Mouse (Mus musculus) forebrain, embryonic 13.5 days (tissue): ENCODE data around the gene Dysf. TPM values are rescaled to one million over a fixed set of nuclear protein-coding genes. Genes with fewer than 3 reads are reported as not detected.
"Not testable (repeated sequence)": the region's sequence is repeated elsewhere in the genome, so short reads cannot be mapped to it uniquely, and the experiment has no call there.

ENCODE experiments used
- ATAC-seq: fragments of 200-750 bp; cut with Nextera tagmentation; 2 replicates; pipeline ENCODE4 v1.8.0; 2017
- H3K27ac ChIP-seq: fragments of 300-500 bp; sonication (generic); 2 replicates; pipeline ENCODE4 v1.5.1; 2015; ENCODE audit warnings: inconsistent platforms, mild to moderate bottlenecking, moderate library complexity
- H3K27me3 ChIP-seq: fragments of 300-500 bp; sonication (generic); 2 replicates; pipeline ENCODE4 v1.6.1; 2015; ENCODE audit warnings: mild to moderate bottlenecking, inconsistent platforms
- H3K36me3 ChIP-seq: fragments of 300-500 bp; sonication (generic); 2 replicates; pipeline ENCODE4 v1.6.1; 2015; ENCODE audit warnings: mild to moderate bottlenecking, inconsistent platforms; ENCODE audit not compliant: poor library complexity, severe bottlenecking
- H3K4me1 ChIP-seq: fragments of 300-500 bp; sonication (generic); 2 replicates; pipeline ENCODE4 v1.6.1; 2015; ENCODE audit warnings: inconsistent platforms
- H3K4me2 ChIP-seq: fragments of 300-500 bp; sonication (generic); 2 replicates; pipeline ENCODE4 v1.6.1; 2015; ENCODE audit warnings: inconsistent platforms, mild to moderate bottlenecking, moderate library complexity
- H3K4me3 ChIP-seq: fragments of 300-500 bp; sonication (generic); 2 replicates; pipeline ENCODE4 v1.5.1; 2015; ENCODE audit warnings: mild to moderate bottlenecking, inconsistent platforms
- H3K9ac ChIP-seq: fragments of 300-500 bp; sonication (generic); 2 replicates; pipeline ENCODE4 v1.6.1; 2015; ENCODE audit warnings: mild to moderate bottlenecking, inconsistent platforms
- H3K9me3 ChIP-seq: fragments of 300-500 bp; sonication (generic); replicated peaks from 2 replicates; pipeline ENCODE4 v1.6.1; 2016; ENCODE audit warnings: inconsistent platforms
- WGBS: fragments of 180-500 bp; shearing (Covaris S2); methylation state at CpG from one replicate; pipeline ENCODE4 v1.1.7; 2015; 5-methylcytosine and 5-hydroxymethylcytosine counted together
- polyA plus RNA-seq: library from polyadenylated mRNA; unstranded; fragments of >200 nt; fragmentation: Nextera tagmentation; extraction: Ambion mirVana; gene quantifications from 2 replicates; pipeline ENCODE4 v1.2.1, GENCODE M21; 2015

Dysf gene
- 1.3 and 2.1 TPM in 2 replicates for polyA plus RNA-seq

- peak within 1 kb of the TSS; percentile 42 for H3K4me3 ChIP-seq
- peaks cover 26% of the 10 kb centered on the region for H3K4me1 ChIP-seq
- peak within 1 kb of the TSS; percentile 83 for H3K4me2 ChIP-seq
- no peaks in the 10 kb centered on the region for H3K9me3 ChIP-seq
- no peak within 1 kb of the TSS for H3K27ac ChIP-seq
- ATAC-seq: no peak
- WGBS: 1% methylated on average over 41 of the region's 41 CpGs
- H3K27me3 ChIP-seq: peaks cover 16% of the 10 kb centered on the region
- peak within 1 kb of the TSS; percentile 63 for H3K9ac ChIP-seq
- H3K36me3 ChIP-seq: no peaks in the 10 kb centered on the region
Measured at GRCm38 (mm10) chr6:84008363-84009171, at the start of gene Dysf. Gene Dysf (plus strand): TSS chr6:84008590.

DNA sequence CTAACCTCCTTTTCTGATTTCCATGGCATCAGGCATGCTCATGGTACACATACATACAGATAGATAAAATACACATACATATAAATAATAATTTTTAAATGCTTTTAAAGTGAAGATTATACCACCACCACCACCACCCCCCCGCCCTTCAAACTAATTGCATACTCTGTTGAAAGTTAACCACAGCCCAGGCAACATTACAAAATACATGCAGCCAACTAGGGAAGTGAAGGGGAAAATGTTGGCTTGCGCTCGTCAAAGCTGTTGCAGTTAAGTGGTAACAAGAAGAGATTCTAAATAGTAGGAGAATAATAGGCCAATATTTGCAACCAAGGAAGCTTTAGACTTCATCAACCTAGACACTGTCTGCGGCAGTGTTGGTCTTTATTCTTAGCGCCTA is 20.7 kb upstream of the Dysf start:
- no peak overlapping the region for H3K9ac ChIP-seq
- 96% methylated on average over 5 of the region's 5 CpGs for WGBS
- H3K4me3 ChIP-seq: no peak overlapping the region
- no peaks in the 10 kb centered on the region for H3K4me1 ChIP-seq
- H3K4me2 ChIP-seq: no peak overlapping the region
- no peak overlapping the region for H3K27ac ChIP-seq
- H3K27me3 ChIP-seq: no peaks in the 10 kb centered on the region
- peaks cover 59% of the 10 kb centered on the region for H3K36me3 ChIP-seq
- ATAC-seq: no peak
- no peaks in the 10 kb centered on the region for H3K9me3 ChIP-seq

GRCm38 (mm10) chr6:84002716-84003115 is 5.7 kb upstream of the Dysf start:
- Histone ChIP-seq H3K9ac (no peak overlapping the region), H3K4me3 (no peak overlapping the region), H3K27me3 (no peaks in the 10 kb centered on the region), H3K27ac (no peak overlapping the region), H3K4me1 (no peaks in the 10 kb centered on the region), H3K36me3 (peaks cover 23% of the 10 kb centered on the region), H3K4me2 (no peak overlapping the region), H3K9me3 (0 out of 2 replicates have a peak, but pooled peaks cover 4% of the 10 kb centered on the region)
- ATAC-seq: no peak
- WGBS: 73% methylated on average over 1 of the region's 1 CpGs

GRCm38 (mm10) chr6:84004295-84004694 is 4.1 kb upstream of the Dysf start:
- Histone ChIP-seq H3K4me1 (peaks cover 12% of the 10 kb centered on the region), H3K9me3 (no peaks in the 10 kb centered on the region), H3K27me3 (peaks cover 11% of the 10 kb centered on the region), H3K4me3 (no peak overlapping the region), H3K9ac (no peak overlapping the region), H3K36me3 (peaks cover 7% of the 10 kb centered on the region), H3K27ac (no peak overlapping the region), H3K4me2 (no peak overlapping the region)
- WGBS: 86% methylated on average over 4 of the region's 4 CpGs
- ATAC-seq: no peak

DNA sequence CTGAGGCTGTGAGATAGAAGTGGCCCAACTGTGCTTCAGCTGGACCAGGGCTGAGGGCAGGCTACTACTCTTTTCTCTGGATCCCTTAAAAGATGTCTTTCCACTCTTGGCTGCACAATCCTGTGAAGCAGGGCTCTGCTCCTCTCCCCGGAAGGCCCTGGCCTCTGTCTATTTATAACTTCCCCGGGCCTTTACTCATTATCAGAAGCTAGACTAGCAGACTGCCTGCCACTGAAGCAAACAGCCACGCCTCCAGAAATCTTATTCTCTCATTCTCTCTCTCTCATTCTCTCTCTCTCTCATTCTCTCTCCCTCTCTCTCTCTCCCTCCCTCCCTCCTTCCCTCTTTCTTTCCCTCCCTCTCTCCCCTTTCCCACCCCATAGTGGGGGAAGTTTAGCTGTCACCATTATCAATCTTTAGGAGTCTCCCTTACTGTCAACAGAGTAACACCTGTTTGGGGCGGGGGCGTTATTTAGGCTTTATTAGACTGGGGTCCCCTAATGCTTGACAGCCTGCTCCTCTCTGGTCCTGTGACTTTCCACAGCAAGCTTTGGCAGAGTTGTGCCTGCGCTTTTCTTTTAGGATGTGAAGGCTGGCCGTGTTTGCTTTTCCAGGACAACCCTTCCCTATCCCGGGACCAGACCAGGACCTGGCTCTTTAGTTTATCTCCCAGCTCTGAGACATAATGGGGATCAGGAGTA is 932 bp downstream of the Dysf start:
- Histone ChIP-seq H3K9ac (peak overlapping the region; percentile 63; the same call in 1 of the 2 replicates), H3K4me2 (peak overlapping the region; percentile 83), H3K27ac (no peak overlapping the region), H3K27me3 (peaks cover 16% of the 10 kb centered on the region), H3K4me1 (peaks cover 26% of the 10 kb centered on the region), H3K4me3 (peak overlapping the region; percentile 42), H3K9me3 (no peaks in the 10 kb centered on the region), H3K36me3 (no peaks in the 10 kb centered on the region)
- no peak for ATAC-seq
- 23% methylated on average over 8 of the region's 8 CpGs for WGBS

DNA sequence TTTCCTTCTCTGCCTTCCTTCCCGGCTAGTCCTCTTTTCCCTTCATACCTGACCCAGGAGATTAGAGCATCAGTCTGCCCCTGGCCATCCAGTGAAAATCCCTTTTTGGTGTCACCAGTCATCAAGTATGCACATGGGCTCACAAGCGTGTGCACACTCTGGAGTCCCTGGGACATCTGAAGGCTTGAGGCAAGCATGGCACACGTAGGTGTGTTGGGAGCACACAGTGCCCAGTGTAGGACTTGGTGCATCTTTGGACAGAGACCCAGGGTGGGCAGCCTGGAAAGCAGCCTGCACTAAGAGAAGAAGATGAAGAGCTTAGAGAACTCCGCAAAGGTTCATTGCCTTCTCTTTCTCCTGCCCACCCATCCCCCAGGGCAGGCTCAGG is 1.5 kb downstream of the Dysf start:
- Histone ChIP-seq H3K4me3 (no peak overlapping the region), H3K9ac (no peak overlapping the region), H3K4me1 (peaks cover 26% of the 10 kb centered on the region), H3K27me3 (peaks cover 16% of the 10 kb centered on the region), H3K4me2 (no peak overlapping the region), H3K36me3 (no peaks in the 10 kb centered on the region), H3K27ac (no peak overlapping the region), H3K9me3 (no peaks in the 10 kb centered on the region)
- ATAC-seq: no peak
- WGBS: 31% methylated on average over 4 of the region's 4 CpGs

DNA sequence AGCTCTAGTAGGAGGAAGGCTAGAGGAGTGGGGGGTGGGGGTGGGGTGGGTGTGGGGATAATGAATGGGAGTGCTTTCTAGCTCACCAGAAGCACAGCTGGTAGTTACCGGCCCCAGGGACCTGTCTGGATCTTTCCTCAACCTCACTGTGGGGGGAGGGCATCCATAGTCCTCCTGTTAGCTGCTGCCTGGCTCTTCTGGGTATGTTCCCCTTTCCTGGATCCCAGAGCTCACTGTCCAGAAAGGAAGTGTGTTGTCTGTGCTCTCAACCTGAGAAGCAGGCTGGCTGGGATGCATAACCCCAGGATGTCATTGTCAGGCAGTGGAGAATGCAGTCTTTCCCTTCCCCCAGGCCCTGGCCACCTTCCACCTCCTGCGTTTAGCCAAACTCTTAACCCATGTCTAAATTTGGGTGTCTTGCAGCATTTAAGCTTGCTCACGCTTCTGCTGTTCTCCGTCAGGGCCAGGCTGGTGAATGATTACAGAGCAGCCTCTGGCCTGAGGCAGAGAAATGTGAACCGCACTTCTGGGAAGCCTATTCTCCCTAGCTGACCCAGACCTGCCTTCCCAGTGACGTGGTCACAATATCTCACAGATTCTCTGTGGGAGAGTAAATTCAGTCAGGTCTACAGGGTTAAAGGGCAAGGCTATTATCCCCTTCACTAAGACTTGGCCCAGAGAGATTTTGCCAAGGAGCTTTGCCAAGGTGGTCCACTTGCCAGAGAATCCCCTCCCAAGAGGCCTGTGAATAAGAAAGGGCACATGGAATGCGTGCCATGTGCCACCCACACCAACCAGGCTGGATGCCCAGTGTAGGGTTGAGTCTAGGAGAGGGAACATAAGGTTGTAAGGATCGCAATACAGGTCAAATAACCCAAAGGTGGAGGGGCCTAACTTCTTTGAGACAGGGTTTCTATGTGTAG is 2.2 kb downstream of the Dysf start:
- H3K27me3 ChIP-seq: peaks cover 16% of the 10 kb centered on the region
- no peak overlapping the region for H3K27ac ChIP-seq
- H3K4me1 ChIP-seq: peaks cover 26% of the 10 kb centered on the region
- WGBS: 40% methylated on average over 8 of the region's 8 CpGs
- H3K9me3 ChIP-seq: no peaks in the 10 kb centered on the region
- no peak overlapping the region for H3K9ac ChIP-seq
- no peaks in the 10 kb centered on the region for H3K36me3 ChIP-seq
- H3K4me2 ChIP-seq: no peak overlapping the region
- peak; percentile 41; the same call in 1 of the 2 replicates for ATAC-seq
- H3K4me3 ChIP-seq: no peak overlapping the region

DNA sequence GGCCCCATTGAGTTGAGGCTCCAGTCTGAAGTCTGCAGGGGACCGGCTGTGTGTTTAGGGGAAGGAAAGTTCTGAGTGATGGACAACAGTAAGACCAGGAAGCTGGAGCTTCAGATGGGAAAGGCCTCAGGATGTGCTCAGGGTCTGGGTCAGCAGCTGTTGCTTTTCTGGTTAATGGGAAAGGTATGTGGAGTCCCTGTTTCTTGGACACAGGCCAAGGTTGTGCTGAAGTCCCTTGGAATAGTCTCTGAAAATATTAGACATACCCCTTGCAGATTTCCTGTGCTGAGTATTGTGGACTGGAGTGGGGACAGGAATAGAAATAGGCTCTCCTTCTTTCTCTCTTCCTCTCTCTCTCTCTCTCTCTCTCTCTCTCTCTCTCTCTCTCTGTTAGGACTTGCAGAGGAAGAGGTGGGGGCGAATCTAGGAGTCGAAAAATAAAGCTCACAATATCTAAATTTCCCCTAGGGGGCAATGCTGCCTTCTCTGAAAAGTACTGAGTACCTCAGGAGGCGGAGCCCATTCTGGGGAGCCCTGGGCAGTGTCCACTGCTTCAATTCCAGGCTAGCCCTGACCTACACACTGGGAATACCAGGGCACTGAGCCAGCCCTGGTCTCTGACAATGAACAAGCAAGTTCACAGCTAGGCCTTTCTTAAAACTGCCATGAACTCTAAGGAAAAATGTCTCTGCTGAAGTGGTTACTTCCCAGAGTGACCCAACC is 6.7 kb downstream of the Dysf start:
- peaks cover 28% of the 10 kb centered on the region for H3K27me3 ChIP-seq
- ATAC-seq, H3K9me3 ChIP-seq, H3K27ac ChIP-seq, H3K4me2 ChIP-seq, H3K4me3 ChIP-seq, H3K36me3 ChIP-seq, H3K9ac ChIP-seq: not testable (repeated sequence)
- H3K4me1 ChIP-seq: peaks cover 19% of the 10 kb centered on the region
- WGBS: 61% methylated on average over 4 of the region's 4 CpGs

DNA sequence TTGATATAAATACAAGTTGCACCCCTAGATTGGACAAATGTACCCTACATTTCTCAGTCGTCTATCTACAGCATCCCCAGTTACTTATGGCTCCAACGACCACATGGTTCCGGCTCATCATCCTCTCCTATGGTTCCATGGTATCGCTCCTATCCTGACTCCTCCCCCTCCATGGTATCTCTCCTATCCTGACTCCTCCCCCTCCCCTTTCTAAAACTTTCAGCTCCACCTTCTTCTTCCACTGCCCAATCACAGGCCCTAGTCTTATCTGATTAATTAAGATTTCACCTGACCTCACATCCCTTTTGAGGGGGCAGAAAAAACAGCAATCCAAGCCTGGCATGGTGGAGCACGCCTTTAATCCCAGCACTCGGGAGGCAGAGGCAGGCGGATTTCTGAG is 8.5 kb downstream of the Dysf start:
- H3K9me3 ChIP-seq: no peaks in the 10 kb centered on the region
- WGBS: 90% methylated on average over 7 of the region's 7 CpGs
- no peak overlapping the region for H3K27ac ChIP-seq
- no peak for ATAC-seq
- H3K4me2 ChIP-seq: no peak overlapping the region
- H3K4me3 ChIP-seq: no peak overlapping the region
- H3K4me1 ChIP-seq: peaks cover 10% of the 10 kb centered on the region
- peaks cover 27% of the 10 kb centered on the region for H3K27me3 ChIP-seq
- no peak overlapping the region for H3K9ac ChIP-seq
- H3K36me3 ChIP-seq: no peaks in the 10 kb centered on the region

DNA sequence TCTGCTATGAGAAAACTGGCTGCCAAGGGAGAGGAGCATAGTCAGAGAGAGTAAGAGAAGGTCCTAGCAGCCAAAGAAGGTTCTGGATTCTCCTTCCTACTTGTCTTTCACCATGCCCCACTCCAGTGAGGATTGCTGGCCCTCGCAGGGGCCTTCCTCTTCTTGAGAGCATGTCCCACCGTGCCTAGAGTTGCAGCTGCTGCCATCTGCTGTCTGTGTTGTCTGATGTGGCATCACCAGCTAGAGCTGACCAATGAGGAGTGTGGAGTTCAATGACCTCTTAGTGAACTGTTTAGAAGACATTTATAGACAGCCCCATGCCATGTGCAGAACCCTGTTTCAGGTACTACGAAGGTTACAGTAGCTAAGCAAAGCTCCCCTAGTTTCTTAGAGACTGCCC is 9.0 kb downstream of the Dysf start:
- no peak overlapping the region for H3K27ac ChIP-seq
- ATAC-seq: no peak
- peaks cover 27% of the 10 kb centered on the region for H3K27me3 ChIP-seq
- peaks cover 8% of the 10 kb centered on the region for H3K4me1 ChIP-seq
- no peak overlapping the region for H3K4me2 ChIP-seq
- H3K9ac ChIP-seq: no peak overlapping the region
- 60% methylated on average over 3 of the region's 3 CpGs for WGBS
- H3K4me3 ChIP-seq: no peak overlapping the region
- no peaks in the 10 kb centered on the region for H3K36me3 ChIP-seq
- no peaks in the 10 kb centered on the region for H3K9me3 ChIP-seq

- no peak for ATAC-seq
- Histone ChIP-seq H3K4me2 (peak overlapping the region; percentile 67), H3K9ac (peak overlapping the region; percentile 54)
Measured at GRCm38 (mm10) chr6:84018906-84019550, 10.6 kb downstream of the Dysf start.

More at GRCm38 (mm10) chr6:84018906-84019550, 10.6 kb downstream of the Dysf start:
- H3K27ac ChIP-seq: no peak overlapping the region
- peak overlapping the region; percentile 33 for H3K4me3 ChIP-seq
- H3K27me3 ChIP-seq: peaks cover 27% of the 10 kb centered on the region
- WGBS: 4% methylated on average over 28 of the region's 28 CpGs
- peaks cover 8% of the 10 kb centered on the region for H3K4me1 ChIP-seq
- H3K9me3 ChIP-seq: no peaks in the 10 kb centered on the region
- H3K36me3 ChIP-seq: no peaks in the 10 kb centered on the region
